Mouse (Mus musculus) splenic B cell, adult 2 months (primary cell): ENCODE results near the gene Mllt3.

Source experiments
- DNase-seq: peaks from one replicate; pipeline ENCODE4 v3.0.0-alpha.2; 2011; ENCODE audit warnings: low read depth, low spot score
- H3K27me3 ChIP-seq: 2 replicates; pipeline ENCODE4 v1.6.1; 2012; ENCODE audit warnings: mild to moderate bottlenecking, low read length, moderate library complexity, mixed read lengths; ENCODE audit not compliant: control insufficient read depth, poor library complexity, insufficient read depth, severe bottlenecking
- H3K36me3 ChIP-seq: 2 replicates; pipeline ENCODE4 v1.6.1; 2012; ENCODE audit warnings: mild to moderate bottlenecking, low read length, moderate library complexity, mixed read lengths; ENCODE audit not compliant: control insufficient read depth, poor library complexity, insufficient read depth, severe bottlenecking

Mllt3 gene

DNA sequence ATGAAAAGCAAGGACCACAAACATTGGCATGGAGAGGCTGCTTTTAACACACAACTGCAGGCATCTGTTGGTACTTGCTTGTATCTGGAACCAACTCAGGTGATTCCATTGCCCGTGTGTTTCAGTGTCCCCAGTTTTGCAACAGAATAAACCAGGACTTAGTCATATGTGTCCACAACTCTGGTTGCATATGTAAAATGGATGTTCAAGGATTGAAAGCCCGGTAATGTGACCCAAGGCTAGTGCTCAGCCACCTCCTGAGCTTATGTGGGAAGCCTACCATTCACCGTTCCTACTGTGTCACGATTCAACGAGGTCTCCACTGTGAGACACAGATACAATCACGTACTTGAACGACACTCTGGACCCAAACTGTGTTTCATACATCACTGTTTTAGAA, 243.7 kb downstream of the Mllt3 start:
- Histone ChIP-seq H3K27me3 (no peaks in the 10 kb centered on the region), H3K36me3 (0 out of 2 replicates have a peak, but pooled peaks cover 1% of the 10 kb centered on the region)
- DNase-seq: no peak

- peak; percentile 61 for DNase-seq
- H3K27me3 ChIP-seq: no peaks in the 10 kb centered on the region
- 0 out of 2 replicates have a peak, but pooled peaks cover 1% of the 10 kb centered on the region for H3K36me3 ChIP-seq
These were observed 244.5 kb downstream of the Mllt3 start for GRCm38 (mm10) chr4:87788691-87789090.

DNA sequence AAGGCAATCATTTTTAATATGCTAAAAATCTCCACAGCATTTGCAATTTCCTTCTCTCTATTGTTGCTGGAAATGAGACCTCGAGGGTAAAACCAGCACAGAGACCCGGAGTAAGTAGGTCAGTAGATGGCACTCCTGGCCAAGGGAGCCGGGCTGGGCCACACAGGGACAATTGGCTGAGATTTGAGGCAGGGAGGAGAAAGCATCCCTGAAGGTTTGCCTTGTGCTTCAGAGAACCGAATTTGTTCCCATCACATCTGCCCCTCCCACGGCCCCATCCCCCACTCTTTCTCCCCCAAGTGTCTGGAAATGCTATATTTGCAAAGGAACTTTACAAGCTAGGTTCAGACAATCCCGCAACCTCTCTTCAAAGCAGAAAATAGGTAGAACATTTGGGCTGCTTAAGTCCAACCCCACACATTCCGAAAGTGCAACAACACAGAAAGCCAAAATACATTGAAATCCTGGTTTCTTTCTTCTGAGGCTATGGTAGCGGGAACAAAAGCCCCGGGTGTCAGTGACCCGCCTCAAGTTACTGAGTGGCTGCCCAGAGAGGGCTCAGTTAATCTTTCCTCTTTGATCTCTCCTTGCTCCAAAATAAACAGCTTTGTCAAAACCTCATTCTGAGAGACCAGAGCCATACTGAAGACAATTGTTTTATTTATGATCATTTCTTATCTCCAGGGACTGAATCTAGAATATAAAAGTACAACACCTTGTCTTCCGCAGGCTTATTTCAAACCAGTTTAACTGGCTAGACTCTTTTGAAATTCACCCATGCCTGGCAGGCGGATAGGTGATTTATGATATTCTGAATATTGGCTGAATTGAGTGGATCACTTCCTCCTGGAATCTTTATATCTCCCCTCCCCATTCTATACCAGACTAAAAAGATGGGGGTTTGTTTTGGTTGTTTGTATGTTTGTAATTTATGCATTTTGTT, 247.8 kb downstream of the Mllt3 start:
- 0 out of 2 replicates have a peak, but pooled peaks cover 1% of the 10 kb centered on the region for H3K36me3 ChIP-seq
- H3K27me3 ChIP-seq: no peaks in the 10 kb centered on the region
- DNase-seq: peak; percentile 5

DNA sequence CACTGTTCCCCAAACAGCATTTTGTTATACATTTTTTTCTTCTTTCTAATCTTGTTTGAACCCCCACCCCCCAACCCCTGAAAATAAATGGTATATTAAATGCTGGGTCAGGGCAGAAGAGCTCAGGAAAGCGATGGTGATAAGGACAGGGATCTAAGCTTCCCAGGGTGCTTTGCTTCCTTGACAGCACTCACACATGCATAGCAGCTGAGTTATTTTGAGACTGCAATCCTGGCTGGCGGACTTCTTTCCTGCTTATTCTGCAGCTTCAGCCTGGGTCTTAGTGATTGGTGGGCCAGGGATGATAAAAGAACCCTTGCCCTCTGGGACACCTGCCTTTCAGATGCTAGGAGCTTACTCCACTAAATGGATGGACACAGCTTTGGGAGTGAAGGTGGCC, 249.4 kb downstream of the Mllt3 start:
- no peak for DNase-seq
- Histone ChIP-seq H3K27me3 (no peaks in the 10 kb centered on the region), H3K36me3 (no peaks in the 10 kb centered on the region)

DNA sequence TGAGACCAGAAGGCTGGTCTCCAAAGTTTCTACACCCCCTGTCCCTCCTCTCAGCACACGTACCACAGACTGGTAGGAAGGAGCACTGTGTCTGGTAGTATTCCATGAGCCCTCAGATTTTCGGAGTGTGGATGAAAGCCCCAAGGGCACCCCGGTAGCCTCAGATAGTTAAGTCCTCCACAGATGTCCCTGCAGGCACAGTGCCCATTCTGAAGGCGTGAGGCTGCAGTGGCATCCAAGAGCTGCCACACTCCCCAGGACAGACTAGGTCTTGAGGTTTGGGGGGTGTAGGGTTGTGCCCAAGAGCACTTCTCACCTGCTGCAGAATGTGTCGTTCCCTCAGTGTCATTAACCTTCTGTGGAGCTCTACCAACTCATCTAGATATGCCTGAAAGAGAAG, 251.2 kb downstream of the Mllt3 start:
- Histone ChIP-seq H3K27me3 (no peaks in the 10 kb centered on the region), H3K36me3 (no peaks in the 10 kb centered on the region)
- no peak for DNase-seq

GRCm38 (mm10) chr4:87775721-87776120, 257.4 kb downstream of the Mllt3 start:
- Histone ChIP-seq H3K36me3 (no peaks in the 10 kb centered on the region), H3K27me3 (no peaks in the 10 kb centered on the region)
- DNase-seq: no peak

DNA sequence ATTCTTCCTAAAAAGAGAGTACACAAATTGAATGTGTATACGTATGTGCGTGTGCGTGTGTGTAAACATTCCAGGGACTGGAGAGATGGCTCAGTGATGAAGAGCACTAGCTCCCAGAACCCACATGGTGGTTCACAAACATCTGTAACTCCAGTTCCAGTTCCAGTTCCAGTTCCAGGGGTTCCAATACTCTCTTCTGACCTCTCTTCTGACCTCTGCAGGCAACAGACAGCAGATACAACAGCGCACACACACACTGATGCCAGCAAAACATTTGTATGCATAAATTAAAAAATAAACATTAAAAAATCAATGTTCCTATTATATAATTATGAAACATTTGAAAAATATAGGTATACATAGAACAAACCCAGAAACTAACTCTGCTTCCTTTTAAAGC, 258.6 kb downstream of the Mllt3 start:
- Histone ChIP-seq H3K27me3 (no peaks in the 10 kb centered on the region), H3K36me3 (no peaks in the 10 kb centered on the region)
- no peak for DNase-seq

DNA sequence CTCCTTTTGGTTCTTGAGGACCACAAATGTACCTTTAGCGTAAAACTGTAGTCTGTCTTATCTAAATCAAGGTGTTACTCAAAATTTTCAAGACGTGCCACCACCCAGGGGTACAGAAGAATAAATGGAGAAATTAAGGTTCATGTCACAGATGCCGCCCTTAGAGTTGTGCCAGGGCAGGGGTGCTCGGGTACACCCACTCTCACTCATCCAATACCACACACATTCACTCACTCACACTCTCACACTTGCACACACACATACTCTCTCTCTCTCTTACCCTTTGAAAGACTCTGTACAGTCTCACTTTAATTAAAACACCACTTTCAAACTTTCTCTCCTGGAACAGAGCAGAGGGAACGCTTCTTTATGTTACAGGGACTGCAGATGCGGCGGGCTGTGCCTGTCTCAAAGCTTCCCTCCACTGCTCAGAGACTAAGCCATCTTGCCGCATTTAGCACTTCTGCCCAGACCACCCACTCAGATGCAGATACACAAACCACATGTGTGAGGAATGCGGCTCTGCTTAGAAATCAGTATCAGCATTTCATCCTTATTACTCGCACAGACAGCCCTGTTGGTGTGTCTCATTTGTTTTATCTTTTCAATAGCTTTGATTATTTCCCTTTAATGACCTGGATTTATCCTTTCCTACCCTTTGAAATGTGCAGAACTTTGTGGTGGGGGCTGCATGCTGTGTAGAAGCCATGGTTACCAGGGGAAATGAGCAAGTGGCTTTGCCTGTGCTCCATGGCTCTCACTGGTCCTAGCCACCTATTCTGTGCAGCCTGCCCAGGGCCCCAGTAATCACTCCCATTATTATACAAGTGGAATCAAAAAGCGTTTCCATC, 265.2 kb downstream of the Mllt3 start:
- no peaks in the 10 kb centered on the region for H3K27me3 ChIP-seq
- no peaks in the 10 kb centered on the region for H3K36me3 ChIP-seq
- DNase-seq: no peak

DNA sequence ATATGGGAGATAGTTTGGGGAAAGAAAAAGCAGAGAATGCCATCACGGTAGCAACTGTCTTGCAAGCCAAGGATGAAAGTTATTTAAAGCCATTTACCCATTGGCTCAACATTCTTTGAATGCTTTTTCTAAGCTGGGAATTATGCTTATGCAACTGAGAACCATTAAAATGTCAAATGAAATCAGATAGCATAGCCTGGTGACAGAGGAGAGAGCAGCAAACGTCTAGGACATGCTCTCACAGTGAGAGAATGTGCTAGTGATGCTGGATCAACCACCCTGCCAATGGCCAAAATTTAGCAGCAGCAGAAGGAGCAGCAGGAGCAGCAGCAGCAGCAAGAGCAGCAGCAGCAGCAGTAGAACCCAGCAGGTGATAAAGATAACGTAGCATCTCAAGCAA, 267.4 kb downstream of the Mllt3 start:
- Histone ChIP-seq H3K27me3 (no peaks in the 10 kb centered on the region), H3K36me3 (no peaks in the 10 kb centered on the region)
- DNase-seq: no peak

GRCm38 (mm10) chr4:87761075-87761474, 272.1 kb downstream of the Mllt3 start:
- Histone ChIP-seq H3K27me3 (no peaks in the 10 kb centered on the region), H3K36me3 (no peaks in the 10 kb centered on the region)
- DNase-seq: no peak

GRCm38 (mm10) chr4:87760297-87760696, 272.9 kb downstream of the Mllt3 start:
- DNase-seq: no peak
- Histone ChIP-seq H3K27me3 (no peaks in the 10 kb centered on the region), H3K36me3 (no peaks in the 10 kb centered on the region)

DNA sequence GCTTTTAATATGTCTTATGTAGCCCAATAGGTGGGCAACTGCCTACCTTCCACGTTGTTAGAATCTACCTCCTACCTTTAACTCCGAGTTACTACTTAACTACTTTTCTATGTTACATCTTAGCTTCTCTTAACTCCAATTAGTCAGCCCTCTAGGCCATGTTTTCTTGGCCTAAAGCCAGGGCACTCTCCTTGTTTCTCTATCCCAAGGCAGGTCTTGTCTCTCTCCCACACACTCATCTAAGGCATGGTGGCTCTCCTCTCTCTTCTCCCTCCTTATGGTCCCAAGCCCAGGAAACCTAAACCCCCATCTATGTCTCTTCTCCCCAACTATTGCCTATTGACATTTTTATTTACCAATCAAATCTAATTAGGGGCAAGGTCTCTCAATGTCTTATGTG, 273.5 kb downstream of the Mllt3 start:
- H3K27me3 ChIP-seq: no peaks in the 10 kb centered on the region
- H3K36me3 ChIP-seq: no peaks in the 10 kb centered on the region
- no peak for DNase-seq

DNA sequence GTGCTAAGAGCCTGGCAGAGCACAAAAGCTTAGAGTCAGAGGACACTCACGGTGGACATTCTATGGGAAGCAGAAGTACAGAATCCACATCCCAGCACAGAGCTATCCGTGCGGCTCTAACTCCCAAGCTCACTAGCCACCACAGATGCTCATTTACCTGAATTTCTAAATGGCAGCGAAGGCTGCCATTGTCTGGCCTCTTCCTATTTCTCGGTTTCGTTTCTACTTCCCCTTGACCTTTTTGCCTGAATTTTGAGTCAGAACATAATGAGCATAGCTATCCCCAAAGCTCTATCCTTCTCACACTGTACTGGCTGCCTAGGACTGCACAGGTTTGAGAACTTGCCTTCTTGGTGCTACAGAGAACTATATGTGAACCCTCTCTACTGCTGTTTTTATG, 274.1 kb downstream of the Mllt3 start:
- DNase-seq: no peak
- Histone ChIP-seq H3K36me3 (no peaks in the 10 kb centered on the region), H3K27me3 (no peaks in the 10 kb centered on the region)

- no peaks in the 10 kb centered on the region for H3K27me3 ChIP-seq
- H3K36me3 ChIP-seq: no peaks in the 10 kb centered on the region
- no peak for DNase-seq
These were observed 281.7 kb downstream of the Mllt3 start for GRCm38 (mm10) chr4:87751515-87751864.

DNA sequence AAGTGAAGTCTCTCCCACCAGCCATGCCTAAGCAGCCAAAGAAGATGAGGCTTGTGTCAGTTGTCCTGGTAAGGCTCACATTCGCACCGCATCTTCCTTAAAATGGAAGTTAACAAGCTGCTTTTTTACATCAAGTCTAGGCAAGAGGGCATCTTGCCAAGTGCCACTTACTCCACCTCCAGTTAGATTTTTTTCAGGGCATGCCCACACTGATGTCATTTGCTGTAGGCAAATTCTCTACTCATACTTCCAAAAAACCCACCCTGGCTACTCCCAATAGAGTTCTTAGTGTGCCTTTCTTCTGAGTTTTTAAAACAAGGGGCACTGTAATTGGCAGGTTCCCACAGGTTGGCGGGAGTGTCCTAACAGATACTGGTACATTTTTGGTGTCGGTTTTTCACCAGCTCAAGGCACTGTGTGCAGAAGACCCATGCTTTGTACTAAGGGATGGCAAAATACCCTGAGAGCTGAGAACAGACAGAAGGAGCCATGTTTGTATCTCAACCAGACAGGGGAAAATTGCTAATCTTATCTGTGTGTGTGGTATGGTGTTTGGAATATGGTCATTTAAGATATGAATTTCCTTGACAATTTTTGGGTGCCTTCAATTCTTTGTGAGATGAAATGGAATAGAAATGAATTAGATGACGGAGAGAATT, 282.2 kb downstream of the Mllt3 start:
- no peak for DNase-seq
- Histone ChIP-seq H3K36me3 (no peaks in the 10 kb centered on the region), H3K27me3 (no peaks in the 10 kb centered on the region)
